Mouse (Mus musculus) lung, adult 2 months (tissue): ENCODE data around the gene Trak1.

Experiments
- CTCF ChIP-seq: fragments of 200-500 bp; IDR thresholded peaks from 2 replicates; pipeline ENCODE4 v1.5.1; 2011; ENCODE audit warnings: mild to moderate bottlenecking, low read length, control low read depth; ENCODE audit not compliant: insufficient read depth
- POLR2A ChIP-seq: fragments of 200-500 bp; IDR thresholded peaks from 2 replicates; pipeline ENCODE4 v1.6.1; 2011; ENCODE audit warnings: low read depth, mild to moderate bottlenecking, control low read depth, low read length, borderline replicate concordance; ENCODE audit errors: extremely low read depth

- TF ChIP-seq POLR2A: no peak
- no peak for TF ChIP-seq CTCF
Observed at GRCm38 (mm10) chr9:121293187-121293586, 4.1 kb upstream of the Trak1 start.
